Mouse (Mus musculus) Patski (cell line): Measurements from ENCODE around the gene Mvd. TPM values are rescaled to one million over a fixed set of nuclear protein-coding genes. Genes with fewer than 3 reads are reported as not detected.
A peak's percentile ranks its signal among the peaks of the same experiment; 100 is the strongest.

Experiments
- ATAC-seq: fragments of 100-300 bp; one replicate; pipeline ENCODE4 v1.8.0; 2021
- CTCF ChIA-PET: fragments of 350-600 bp; sonication (Branson Sonifier 250); formaldehyde crosslinking; loops from one replicate; lab custom pipeline; 2022; ENCODE audit warnings: inconsistent platforms; lab: Charles Lee
- POLR2A ChIA-PET: fragments of 350-600 bp; sonication (Branson Sonifier 250); formaldehyde crosslinking; loops from one replicate; lab custom pipeline; 2022; ENCODE audit warnings: antibody characterized with exemption, inconsistent platforms; lab: Charles Lee
- DNase-seq: peaks from one replicate; pipeline ENCODE4 v3.0.0-alpha.2; 2011; ENCODE audit warnings: low read depth, low spot score
- H3K27me3 ChIP-seq: fragments of 371-371 bp; one replicate; pipeline ENCODE4 v1.5.1; 2021
- CTCF ChIP-seq: fragments of 100-300 bp; IDR thresholded peaks from one replicate; pipeline ENCODE4 v1.5.1; 2021
- in situ Hi-C: fragments of 300-500 bp; cut with MboI; formaldehyde crosslinking; loops from 3 replicates; pipeline ENCODE4 v1.11.1; 2018; ENCODE audit warnings: low pct_unique_long_range_greater_than_20kb, mixed read lengths
- polyA plus RNA-seq: library from polyadenylated mRNA; unstranded; gene quantifications from one replicate; pipeline ENCODE4 v1.2.3, GENCODE M21; 2021

Mvd gene
- polyA plus RNA-seq, 1 experiment from 2014 or later = 21.9 TPM

DNA sequence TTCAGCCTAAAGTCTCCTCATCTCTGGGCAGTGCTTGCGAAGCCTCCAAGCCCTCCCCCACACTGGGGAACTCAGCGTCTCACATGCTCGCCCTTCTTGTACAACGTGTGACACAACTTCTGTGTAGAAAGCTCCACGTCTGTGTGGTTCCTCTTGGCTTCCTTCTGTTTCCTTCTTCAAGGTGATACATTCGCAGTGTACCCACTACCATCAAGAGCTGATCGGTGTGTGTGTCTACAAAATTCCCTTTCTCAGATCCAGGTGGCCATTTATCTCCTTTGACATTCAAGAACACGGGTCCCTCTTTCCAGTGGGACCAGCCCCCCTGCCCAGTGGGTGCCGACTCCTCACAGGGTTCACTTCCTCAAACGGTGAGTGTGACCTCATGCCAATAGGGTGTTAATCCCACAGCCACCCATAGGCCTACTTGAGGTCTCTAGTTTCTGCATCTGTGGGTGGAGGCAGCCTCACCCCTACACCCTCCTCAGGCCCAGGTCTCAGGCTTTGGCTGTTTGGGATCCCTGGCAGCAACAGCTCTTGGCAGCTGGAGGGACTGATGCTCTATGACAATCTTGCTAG, 13.1 kb downstream of the Mvd start:
- ATAC-seq (no peak), DNase-seq (no peak)

DNA sequence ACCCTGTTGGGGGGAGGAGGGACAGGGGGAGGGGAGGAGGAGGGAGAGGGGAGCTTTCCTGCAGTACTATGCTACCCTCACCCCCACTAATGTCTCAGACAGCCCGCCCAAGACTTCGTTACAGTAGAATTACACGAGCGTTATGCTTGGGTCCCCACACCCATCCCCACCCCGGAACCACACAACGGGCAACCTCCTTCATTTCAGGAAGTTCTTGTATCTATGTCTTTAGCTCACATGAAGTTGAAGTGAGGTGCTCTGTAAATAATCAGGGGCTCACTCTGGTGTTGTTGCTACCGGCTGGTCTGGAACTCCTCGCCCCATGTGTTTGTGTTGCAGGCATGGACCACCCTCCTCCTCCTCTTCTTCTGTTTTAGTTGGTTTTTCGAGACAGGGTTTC, 15.1 kb downstream of the Mvd start:
- CTCF ChIA-PET = no interaction called here
- H3K27me3 ChIP-seq = no peaks in the 10 kb centered on the region
- ATAC-seq (no peak), DNase-seq (no peak)
- in situ Hi-C loops = no loop called here
- POLR2A ChIA-PET = interaction anchor here (1.0 kb wide), 1 partner anchor 16 kb away, joined by 3 read pairs; no protein-coding TSS in a partner anchor
- no peak for TF ChIP-seq CTCF

More for the DNA sequence above, 13.1 kb downstream of the Mvd start:
- CTCF ChIA-PET = no interaction called here
- no peaks in the 10 kb centered on the region for H3K27me3 ChIP-seq
- in situ Hi-C loops = no loop called here
- POLR2A ChIA-PET = interaction anchor here (1.6 kb wide), 1 partner anchor 17 kb away, joined by 3 read pairs; no protein-coding TSS in a partner anchor
- TF ChIP-seq CTCF = no peak

DNA sequence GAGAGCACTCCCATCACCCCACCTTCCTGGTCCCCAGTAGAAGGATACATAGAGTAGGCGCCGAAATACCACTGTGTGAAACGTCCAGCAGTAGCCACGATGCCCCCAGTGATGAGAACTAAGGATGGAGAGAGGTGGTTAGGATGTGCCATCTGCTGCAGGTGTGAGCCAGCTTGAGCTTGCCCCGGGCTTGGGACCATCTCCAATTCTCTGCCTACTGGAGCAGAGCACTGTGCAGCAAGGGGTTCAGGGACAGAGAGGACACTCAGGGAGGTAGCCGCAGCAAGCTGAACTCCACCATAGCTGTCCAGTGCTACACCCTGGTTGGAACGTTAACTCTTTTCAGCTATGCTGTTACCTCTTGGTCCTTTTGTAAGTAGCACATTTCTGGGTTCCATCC, 15.6 kb downstream of the Mvd start:
- POLR2A ChIA-PET = interaction anchor here (1.0 kb wide), 1 partner anchor 16 kb away, joined by 3 read pairs; no protein-coding TSS in a partner anchor
- ATAC-seq = no peak
- in situ Hi-C loops = no loop called here

DNA sequence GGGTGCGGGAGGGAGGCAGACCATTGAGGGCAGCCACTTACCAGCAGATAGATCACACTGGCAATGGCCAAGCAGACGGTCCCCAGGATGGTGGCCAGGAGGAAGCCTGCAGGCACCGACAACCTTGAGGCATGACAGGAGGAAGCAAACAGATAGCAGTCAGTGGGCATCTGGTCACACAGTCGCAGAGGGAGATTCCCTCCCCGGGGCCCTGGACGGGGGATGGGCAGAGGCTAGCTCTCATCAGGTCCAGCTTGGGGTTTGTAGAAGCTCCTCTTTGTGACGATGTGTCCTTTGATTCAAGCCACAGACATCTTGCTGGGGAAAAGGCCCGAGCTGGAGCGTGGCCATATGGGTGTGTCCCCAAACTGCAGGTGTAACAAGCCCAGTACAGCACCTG, 17.1 kb downstream of the Mvd start:
- H3K27me3 ChIP-seq = no peaks in the 10 kb centered on the region
- in situ Hi-C loops = no loop called here
- ChIA-PET POLR2A (no interaction called here), CTCF (interaction anchor here (1.9 kb wide), 1 partner anchor 17 kb away, joined by 6 read pairs; the partner anchor contains the start of gene Mvd)
- no peak for ATAC-seq
- DNase-seq = no peak
- TF ChIP-seq CTCF = no peak

More for the DNA sequence above, 15.6 kb downstream of the Mvd start:
- no peak for TF ChIP-seq CTCF
- DNase-seq = no peak
- no peaks in the 10 kb centered on the region for H3K27me3 ChIP-seq
- CTCF ChIA-PET = no interaction called here

DNA sequence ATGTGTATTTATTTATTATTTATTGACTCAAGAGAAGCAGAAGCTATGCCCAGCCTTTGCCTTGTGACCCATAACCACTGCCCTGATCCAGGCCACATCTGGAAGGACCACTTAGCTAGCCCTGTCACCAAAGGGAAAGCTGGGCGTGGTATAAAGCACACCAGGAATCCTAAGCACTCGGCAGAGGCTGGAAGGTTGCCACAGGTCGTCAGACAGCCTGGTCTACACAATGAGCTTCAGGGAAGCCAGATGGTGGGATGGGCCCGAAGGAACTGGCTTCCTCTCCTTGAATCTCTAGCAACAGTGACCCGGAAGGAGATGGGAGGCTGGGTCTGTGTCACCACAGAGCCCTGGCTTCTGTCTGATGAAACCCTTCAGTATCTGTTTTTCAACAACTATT, 19.6 kb downstream of the Mvd start:
- DNase-seq (no peak), ATAC-seq (peak; percentile 22)
- no peak for TF ChIP-seq CTCF
- no peaks in the 10 kb centered on the region for H3K27me3 ChIP-seq
- ChIA-PET CTCF (interaction anchor here (0.7 to 1.3 kb wide), 3 partner anchors 12 to 20 kb away, joined by 3 read pairs; no protein-coding TSS in a partner anchor), POLR2A (no interaction called here)
- in situ Hi-C loops = no loop called here

DNA sequence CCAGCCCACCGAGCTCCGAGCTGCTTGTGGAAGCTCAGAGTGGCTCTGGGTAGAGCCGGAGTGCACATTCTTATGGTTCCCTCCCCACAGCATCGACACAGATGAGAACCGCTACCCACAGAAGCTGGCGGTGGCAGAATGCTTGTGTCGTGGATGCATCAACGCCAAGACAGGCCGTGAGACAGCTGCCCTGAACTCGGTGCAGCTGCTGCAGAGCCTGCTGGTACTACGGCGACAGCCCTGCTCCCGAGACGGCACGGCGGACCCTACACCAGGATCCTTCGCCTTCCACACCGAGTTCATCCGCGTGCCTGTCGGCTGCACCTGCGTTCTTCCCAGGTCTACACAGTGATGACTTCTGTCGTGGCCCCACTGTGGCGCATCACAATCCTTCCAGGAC, 20.0 kb downstream of the Mvd start:
- TF ChIP-seq CTCF = no peak
- DNase-seq (no peak), ATAC-seq (no peak)
- ChIA-PET POLR2A (interaction anchor here (0.6 to 1.4 kb wide), 4 partner anchors 34 to 75 kb away, joined by 3 to 4 read pairs (median 3); no protein-coding TSS in a partner anchor), CTCF (interaction anchor here (1.1 to 1.3 kb wide), 2 partner anchors 14 to 20 kb away, joined by 3 read pairs; no protein-coding TSS in a partner anchor)
- H3K27me3 ChIP-seq = no peaks in the 10 kb centered on the region
- in situ Hi-C loops = no loop called here

DNA sequence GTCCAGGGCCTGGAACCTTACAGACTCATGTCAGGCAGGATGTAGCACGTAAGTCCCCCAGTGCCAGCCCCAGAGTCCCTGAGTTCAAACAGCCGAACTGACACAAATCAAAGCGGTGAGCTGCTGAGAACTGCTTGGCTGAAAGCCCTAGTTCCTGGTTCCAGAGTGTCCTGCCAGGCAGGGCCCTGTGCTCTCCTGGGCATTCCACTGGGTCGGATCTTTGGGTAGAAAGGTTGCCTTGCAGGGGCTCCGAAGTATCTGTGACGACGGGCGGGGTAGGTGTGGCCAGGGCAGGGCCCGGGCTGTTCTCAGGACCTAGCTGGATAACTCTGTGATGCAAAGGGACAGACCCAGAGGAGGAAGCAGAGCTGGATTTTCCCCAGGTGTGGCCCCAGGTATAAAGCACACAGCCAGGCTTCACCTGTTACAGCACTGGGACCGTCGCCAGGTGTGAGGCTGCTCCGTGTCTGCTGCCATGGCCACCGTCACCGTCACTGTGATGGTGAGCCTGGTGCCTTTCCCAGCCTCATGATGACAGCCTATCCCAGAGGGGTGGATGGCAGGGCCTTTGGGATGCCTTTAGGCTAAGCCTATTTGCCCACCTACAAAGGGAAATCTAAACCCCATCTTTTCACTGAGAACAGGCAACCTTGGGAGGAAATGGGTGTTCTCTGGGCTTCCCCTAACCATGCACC, 21.7 kb downstream of the Mvd start, which contains the start of gene Il17c:
Il17c (plus strand) TSS at position 645 of the 695 bp plus-strand sequence.
- ATAC-seq = no peak
- ChIA-PET CTCF (no interaction called here), POLR2A (interaction anchor here (1.4 to 1.7 kb wide), 2 partner anchors 10 to 53 kb away, joined by 4 to 7 read pairs; no protein-coding TSS in a partner anchor)
- DNase-seq = no peak
- in situ Hi-C loops = no loop called here
- no peaks in the 10 kb centered on the region for H3K27me3 ChIP-seq
- no peak for TF ChIP-seq CTCF

DNA sequence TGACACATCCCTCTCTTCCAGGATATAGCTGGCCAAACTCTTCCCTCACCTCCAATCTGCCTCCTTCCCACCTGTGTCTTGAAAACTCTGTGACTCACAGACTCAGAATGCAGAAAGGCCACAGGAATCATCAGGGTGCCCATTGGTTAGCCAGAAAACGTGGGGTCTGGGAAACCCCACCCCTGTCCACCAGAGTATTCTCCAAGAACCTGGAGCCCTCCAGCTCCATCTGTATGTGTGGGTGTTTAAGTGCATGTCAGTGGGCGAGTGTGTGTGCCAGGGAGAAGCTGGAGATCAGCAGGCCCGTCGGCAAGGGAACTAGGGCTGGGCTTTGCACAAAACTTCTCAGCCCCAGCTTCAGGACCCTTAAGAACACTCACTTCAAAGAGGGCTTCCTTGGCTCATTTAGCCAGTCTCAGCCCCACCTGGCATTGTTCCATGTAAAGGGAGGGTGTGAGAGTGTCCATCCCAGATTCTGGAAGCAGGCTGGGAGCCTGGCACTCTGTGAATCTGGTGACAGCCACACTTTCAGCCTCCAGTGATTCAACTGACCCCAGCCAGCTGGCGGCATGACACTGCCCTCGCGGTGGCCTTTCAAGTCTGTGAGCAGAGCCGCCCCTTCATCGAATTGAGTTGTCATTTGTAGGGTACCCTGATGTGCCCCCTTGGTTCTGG, 23.2 kb downstream of the Mvd start:
- in situ Hi-C loops = no loop called here
- TF ChIP-seq CTCF = no peak
- DNase-seq (no peak), ATAC-seq (no peak)
- CTCF ChIA-PET = no interaction called here
- POLR2A ChIA-PET = no interaction called here
- no peaks in the 10 kb centered on the region for H3K27me3 ChIP-seq

DNA sequence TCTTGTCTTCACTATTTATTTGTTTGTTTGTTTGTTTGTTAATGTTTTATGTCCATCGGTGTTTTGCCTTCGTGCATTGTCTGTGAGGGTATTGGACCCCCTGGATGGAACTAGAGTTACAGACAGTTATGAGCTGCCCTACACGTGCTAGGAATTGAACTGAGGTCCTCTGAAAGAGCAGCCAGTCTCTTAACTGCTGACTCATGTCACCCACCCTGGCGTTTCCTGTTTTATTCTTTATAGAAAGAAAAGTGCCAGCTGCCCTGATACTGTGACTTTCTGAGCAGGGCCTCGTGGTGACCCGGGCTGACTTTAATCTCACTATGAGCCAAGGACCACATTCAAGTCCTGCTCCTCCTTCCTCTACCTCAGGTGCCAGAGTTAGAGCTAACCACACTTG, 27.7 kb downstream of the Mvd start:
- ChIA-PET CTCF (no interaction called here), POLR2A (no interaction called here)
- ATAC-seq (no peak), DNase-seq (no peak)
- TF ChIP-seq CTCF = no peak
- in situ Hi-C loops = no loop called here
- H3K27me3 ChIP-seq = no peaks in the 10 kb centered on the region

DNA sequence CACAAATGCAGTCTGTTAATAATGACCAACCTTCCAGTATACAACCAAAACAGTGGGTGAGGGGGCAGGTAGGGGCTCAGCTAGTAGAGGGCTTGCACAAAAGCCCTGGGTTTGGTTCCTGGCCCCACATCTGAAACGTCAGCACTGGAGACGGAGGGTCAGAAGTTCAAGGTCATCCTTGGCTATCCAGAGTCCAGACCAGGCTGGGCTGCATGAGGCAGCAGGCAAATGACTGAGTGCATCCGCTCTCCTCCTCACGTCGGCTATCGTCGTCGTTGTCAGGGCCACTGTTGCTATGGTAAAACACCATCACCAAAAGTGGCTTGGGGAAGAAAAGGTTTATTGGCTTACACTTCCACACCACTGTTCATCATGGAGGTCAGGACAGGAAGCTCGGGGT, 28.9 kb downstream of the Mvd start:
- in situ Hi-C loops = no loop called here
- POLR2A ChIA-PET = no interaction called here

More for the DNA sequence above, 28.9 kb downstream of the Mvd start:
- CTCF ChIA-PET = no interaction called here
- no peak for DNase-seq
- no peak for TF ChIP-seq CTCF
- H3K27me3 ChIP-seq = no peaks in the 10 kb centered on the region
- no peak for ATAC-seq
